Mouse (Mus musculus) kidney, adult 8-10 months (tissue): ENCODE results near the gene Nhej1.

Experiments used
- DNase-seq, 2 experiments: peaks; one replicate each; pipeline ENCODE4 v3.0.0; 2022

The Nhej1 gene

DNA sequence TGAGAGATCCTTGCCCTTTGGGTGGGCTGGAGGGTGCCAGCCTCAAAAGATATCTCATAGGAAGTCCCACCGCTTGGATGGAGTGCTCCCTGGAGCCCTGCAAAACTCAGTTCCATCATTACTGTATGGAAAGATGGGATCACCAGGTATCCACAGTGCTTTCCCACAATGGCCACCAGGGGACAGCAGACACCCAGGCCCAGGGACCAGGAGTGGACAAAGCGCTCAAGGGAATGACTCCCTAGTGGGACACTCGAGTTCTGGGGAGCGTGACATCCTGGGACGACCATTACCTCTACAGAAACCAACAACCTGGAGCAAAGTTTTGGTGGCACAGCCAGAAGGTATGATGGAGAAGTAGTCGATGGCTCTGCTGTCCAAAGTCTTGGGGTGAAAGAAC is 198.3 kb downstream of the Nhej1 start:
- DNase-seq: peak; percentile 50 to 79

DNA sequence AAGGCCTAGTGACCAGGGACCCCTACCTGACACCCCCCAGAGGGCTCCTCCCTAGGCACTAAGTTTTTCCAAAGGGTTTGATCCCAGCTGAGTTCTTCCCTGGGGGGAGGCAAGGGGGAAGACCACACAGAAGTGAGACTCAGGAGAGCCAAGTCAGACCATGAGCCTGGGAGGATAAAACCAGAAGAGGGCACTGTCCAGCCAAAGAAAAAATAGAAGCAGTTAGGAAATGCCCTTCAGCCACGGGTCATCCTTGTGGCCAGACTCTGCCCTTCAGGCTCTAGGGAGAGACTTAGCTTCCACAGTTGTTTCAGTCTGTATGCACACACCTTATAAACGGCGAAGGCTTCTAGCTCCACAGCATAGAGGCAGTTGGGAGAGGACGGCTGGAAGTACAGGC is 200.5 kb downstream of the Nhej1 start:
- DNase-seq: peak in 1 of 2 experiments; percentile 36
